8 mouse cellular contexts compared by ENCODE assay signal in genomic region chr4:21727615-21728165, GRCm38 (mm10). TPM values are rescaled to one million over a fixed set of nuclear protein-coding genes. Genes with fewer than 3 reads are reported as not detected.
DNase-seq lines count a peak whose midpoint lies in the region; ATAC-seq and TF ChIP-seq lines count a peak whose summit lies in the region.

Ccnc (plus strand) TSS chr4:21727701.

- H3K4me1 ChIP-seq in hindbrain, embryonic 10.5 days (replicated peaks) = peaks cover 16% of the 10 kb centered on the region
- H3K4me1 ChIP-seq in lung, postnatal 0 days (ENCODE audit: insufficient read depth, low read depth, low read length) = peaks cover 5% of the 10 kb centered on the region; the same call in 1 of the 2 replicates

- TF ChIP-seq EP300 in lung, postnatal 0 days (IDR thresholded peaks at IDR 0.05) = 0 out of 2 replicates have a peak, but pooled peaks have one; percentile 0

- peak within 1 kb of the TSS; percentile 83 for H3K4me2 ChIP-seq in lung, postnatal 0 days (replicated peaks; ENCODE audit: low read depth, low read length)

- under 1% methylated on average over 37 of the region's 37 CpGs for WGBS in hindbrain, embryonic 10.5 days
- WGBS in lung, postnatal 0 days = under 1% methylated on average over 37 of the region's 37 CpGs

- no peaks in the 10 kb centered on the region for H3K27me3 ChIP-seq in hindbrain, embryonic 10.5 days (ENCODE audit: insufficient read depth, poor library complexity, severe bottlenecking)
- no peaks in the 10 kb centered on the region for H3K27me3 ChIP-seq in lung, postnatal 0 days (replicated peaks; ENCODE audit: insufficient read depth, low read length)

- peaks cover 6% of the 10 kb centered on the region for H3K36me3 ChIP-seq in hindbrain, embryonic 10.5 days
- 0 out of 2 replicates have a peak, but pooled peaks cover under 1% of the 10 kb centered on the region for H3K36me3 ChIP-seq in lung, postnatal 0 days (ENCODE audit: insufficient read depth, low read length)

- H3K9ac ChIP-seq in lung, postnatal 0 days (replicated peaks; ENCODE audit: low read depth) = peak within 1 kb of the TSS; percentile 69

- H3K4me3 ChIP-seq in hindbrain, embryonic 10.5 days = peak within 1 kb of the TSS; percentile 86
- peak within 1 kb of the TSS; percentile 83 for H3K4me3 ChIP-seq in lung, postnatal 0 days (ENCODE audit: low read depth, low read length)

- no peaks in the 10 kb centered on the region for H3K9me3 ChIP-seq in hindbrain, embryonic 10.5 days
- H3K9me3 ChIP-seq in lung, postnatal 0 days (ENCODE audit: low read length) = no peaks in the 10 kb centered on the region

- H3K27ac ChIP-seq in hindbrain, embryonic 10.5 days = peak within 1 kb of the TSS; percentile 92
- H3K27ac ChIP-seq in lung, postnatal 0 days (ENCODE audit: low read length) = peak within 1 kb of the TSS; percentile 81

- no peak for TF ChIP-seq CTCF in lung, postnatal 0 days (IDR thresholded peaks at IDR 0.05)

- peak; percentile 97 for ATAC-seq in frontal cortex, adult (ENCODE audit: low TSS enrichment)
- ATAC-seq in lung, postnatal 0 days = peak; percentile 99

- DNase-seq in MN1 (ENCODE audit: low spot score) = peak; percentile 94
- DNase-seq in cerebellum, adult 9-10 months = peak; percentile 90
- DNase-seq in hindbrain, embryonic 10.5 days (ENCODE audit: low spot score) = peak; percentile 94
- DNase-seq in layer of hippocampus, adult 9-11 months = peak; percentile 88
- DNase-seq in lung, postnatal 0 days (ENCODE audit: low spot score) = peak; percentile 97
- DNase-seq in ovary, postnatal 14 days (ENCODE audit: low spot score) = peak; percentile 85
- peak; percentile 92 for DNase-seq in thymus, postnatal 14 days

RNA-seq across cellular contexts. Expression of gene Ccnc, which starts in this region (rescaled TPM):
- 59.9 and 65.1 TPM in 2 replicates for polyA plus RNA-seq in hindbrain, embryonic 10.5 days (2016; fragmentation: Nextera tagmentation; extraction: Ambion mirVana)
- 32.3 TPM in 2 replicates for polyA plus RNA-seq in lung, postnatal 0 days (2015; fragmentation: Nextera tagmentation; extraction: Ambion mirVana)

Comparison
In these comparisons a context has a peak if more than half of its experiments do, and no peak if none do; other contexts are left out.
1. Peak in every context shown above with its lines: DNase-seq, ATAC-seq, H3K4me3 ChIP-seq and H3K27ac ChIP-seq.